Mouse (Mus musculus): Measurements from ENCODE around the gene Uxs1. TPM values are rescaled to one million over a fixed set of nuclear protein-coding genes. Genes with fewer than 3 reads are reported as not detected.

Uxs1 gene
- polyA plus RNA-seq, 1 experiment = 11.4 TPM

GRCm38 (mm10) chr1:43760085-43760484, 67.5 kb downstream of the Uxs1 start:
- no peak for DNase-seq
- TF ChIP-seq CTCF (IDR thresholded peaks at IDR 0.05; ENCODE audit: insufficient read depth, low read length) = no peak
- no peak for TF ChIP-seq POLR2A (IDR thresholded peaks at IDR 0.05; ENCODE audit: borderline replicate concordance, extremely low read depth, low read depth, low read length)
- H3K4me1 ChIP-seq (ENCODE audit: control insufficient read depth, insufficient read depth, low read length) = no peaks in the 10 kb centered on the region
- no peak overlapping the region for H3K4me3 ChIP-seq (replicated peaks; ENCODE audit: extremely low read depth, low read depth, low read length)

GRCm38 (mm10) chr1:43754448-43755312, 72.9 kb downstream of the Uxs1 start:
- no peak for DNase-seq
- H3K4me1 ChIP-seq (ENCODE audit: control insufficient read depth, insufficient read depth, low read length) = no peaks in the 10 kb centered on the region
- no peak overlapping the region for H3K4me3 ChIP-seq (replicated peaks; ENCODE audit: extremely low read depth, low read depth, low read length)
- WGBS = 78% methylated on average over 8 of the region's 8 CpGs
- TF ChIP-seq CTCF (IDR thresholded peaks at IDR 0.05; ENCODE audit: insufficient read depth, low read length) = no peak
- no peak for TF ChIP-seq POLR2A (IDR thresholded peaks at IDR 0.05; ENCODE audit: borderline replicate concordance, extremely low read depth, low read depth, low read length)

GRCm38 (mm10) chr1:43738519-43738894, 89.1 kb downstream of the Uxs1 start:
- no peak for DNase-seq
- Histone ChIP-seq H3K4me3 (replicated peaks; ENCODE audit: extremely low read depth, low read depth, low read length) (no peak overlapping the region), H3K4me1 (ENCODE audit: control insufficient read depth, insufficient read depth, low read length) (no peaks in the 10 kb centered on the region)
- TF ChIP-seq POLR2A (IDR thresholded peaks at IDR 0.05; ENCODE audit: borderline replicate concordance, extremely low read depth, low read depth, low read length) (no peak), CTCF (IDR thresholded peaks at IDR 0.05; ENCODE audit: insufficient read depth, low read length) (no peak)
- 90% methylated on average over 10 of the region's 10 CpGs for WGBS

DNA sequence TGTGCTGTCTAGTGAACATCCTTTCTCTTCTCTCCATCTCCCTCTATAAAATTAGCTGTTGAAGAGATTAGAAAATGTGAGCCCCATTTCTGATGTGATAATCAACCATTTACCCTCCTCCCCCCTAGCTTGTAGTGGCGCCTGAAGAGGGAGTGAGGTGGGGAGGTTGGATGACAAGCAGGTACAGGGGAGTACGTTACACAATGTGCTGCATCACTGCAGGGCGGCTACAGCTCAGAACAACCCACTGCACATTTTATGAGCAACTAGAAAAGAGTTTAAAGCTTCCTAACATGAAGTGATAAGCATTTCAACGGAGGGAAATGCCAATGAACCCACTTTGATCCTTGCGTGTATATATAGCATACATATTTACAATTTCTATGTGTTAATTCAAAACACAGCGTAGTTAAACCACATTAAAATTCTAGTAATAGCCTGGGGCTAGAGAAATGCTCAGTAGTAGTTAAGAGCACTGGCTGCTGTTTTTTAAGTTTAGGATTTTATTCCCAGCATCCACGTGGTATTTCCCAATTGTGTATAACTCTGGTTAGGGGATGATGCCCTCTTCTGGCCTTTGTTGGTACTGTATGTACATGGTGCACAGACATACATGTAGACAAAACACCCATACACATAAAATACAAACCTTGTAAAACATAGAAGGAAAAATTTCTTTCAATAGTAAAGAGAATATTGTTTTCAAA, 89.6 kb downstream of the Uxs1 start:
- DNase-seq = no peak
- no peak for TF ChIP-seq CTCF (IDR thresholded peaks at IDR 0.05; ENCODE audit: insufficient read depth, low read length)
- TF ChIP-seq POLR2A (IDR thresholded peaks at IDR 0.05; ENCODE audit: borderline replicate concordance, extremely low read depth, low read depth, low read length) = no peak

DNA sequence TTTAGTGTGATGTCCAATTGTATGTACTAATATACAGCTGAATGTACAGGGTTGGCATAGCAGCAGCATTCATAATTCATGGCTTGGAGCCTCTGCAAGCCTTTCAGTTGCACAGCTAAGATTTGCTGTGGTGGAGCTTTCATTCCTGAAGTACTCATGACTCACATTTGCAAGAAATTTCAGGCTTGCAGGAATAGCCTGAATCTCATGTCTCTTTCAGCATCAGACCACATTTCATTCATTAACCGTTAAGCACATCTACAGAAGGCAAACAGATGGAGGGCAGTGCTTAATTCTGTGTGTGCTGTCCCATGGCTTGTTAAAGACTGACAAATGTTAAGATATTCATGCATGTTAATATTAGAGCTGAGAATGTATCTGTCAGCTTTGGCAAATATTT, 94.9 kb downstream of the Uxs1 start:
- no peak for DNase-seq
- WGBS = 82% methylated on average over 1 of the region's 1 CpGs
- H3K4me1 ChIP-seq (ENCODE audit: control insufficient read depth, insufficient read depth, low read length) = peaks cover 3% of the 10 kb centered on the region; the same call in 1 of the 2 replicates
- TF ChIP-seq POLR2A (IDR thresholded peaks at IDR 0.05; ENCODE audit: borderline replicate concordance, extremely low read depth, low read depth, low read length) (no peak), CTCF (IDR thresholded peaks at IDR 0.05; ENCODE audit: insufficient read depth, low read length) (no peak)
- no peak overlapping the region for H3K4me3 ChIP-seq (replicated peaks; ENCODE audit: extremely low read depth, low read depth, low read length)

More for the DNA sequence above, 89.6 kb downstream of the Uxs1 start:
- WGBS = 71% methylated on average over 7 of the region's 7 CpGs
- H3K4me3 ChIP-seq (replicated peaks; ENCODE audit: extremely low read depth, low read depth, low read length) = no peak overlapping the region
- no peaks in the 10 kb centered on the region for H3K4me1 ChIP-seq (ENCODE audit: control insufficient read depth, insufficient read depth, low read length)

DNA sequence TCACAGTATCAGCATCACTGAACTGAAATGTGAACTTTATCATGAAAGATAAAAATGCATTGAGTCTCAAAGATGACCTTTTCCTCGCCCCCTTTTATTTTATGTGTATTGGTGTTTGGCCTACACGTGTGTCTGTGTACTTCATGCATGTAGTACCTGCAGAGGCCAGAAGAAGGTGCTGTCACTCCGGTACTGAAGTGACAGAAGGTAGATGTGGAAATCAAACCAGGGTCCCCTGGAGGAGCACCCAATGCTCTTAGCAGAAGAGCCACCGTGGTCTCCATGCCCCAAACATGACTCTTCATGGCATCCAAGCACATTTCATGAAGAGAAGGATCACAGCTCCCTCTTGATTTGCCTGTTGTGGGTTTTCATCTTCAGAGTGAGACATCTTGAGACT, 95.5 kb downstream of the Uxs1 start:
- WGBS = 82% methylated on average over 4 of the region's 4 CpGs
- Histone ChIP-seq H3K4me3 (replicated peaks; ENCODE audit: extremely low read depth, low read depth, low read length) (no peak overlapping the region), H3K4me1 (ENCODE audit: control insufficient read depth, insufficient read depth, low read length) (peaks cover 3% of the 10 kb centered on the region; the same call in 1 of the 2 replicates)
- TF ChIP-seq POLR2A (IDR thresholded peaks at IDR 0.05; ENCODE audit: borderline replicate concordance, extremely low read depth, low read depth, low read length) (no peak), CTCF (IDR thresholded peaks at IDR 0.05; ENCODE audit: insufficient read depth, low read length) (no peak)
- DNase-seq = no peak

GRCm38 (mm10) chr1:43730491-43730924, 97.1 kb downstream of the Uxs1 start, which contains the start of gene 1500015O10Rik:
1500015O10Rik (plus strand) TSS chr1:43730602.
- no peak within 1 kb of the TSS for H3K4me3 ChIP-seq (replicated peaks; ENCODE audit: extremely low read depth, low read depth, low read length)
- no peak for TF ChIP-seq POLR2A (IDR thresholded peaks at IDR 0.05; ENCODE audit: borderline replicate concordance, extremely low read depth, low read depth, low read length)
- TF ChIP-seq CTCF (IDR thresholded peaks at IDR 0.05; ENCODE audit: insufficient read depth, low read length) = no peak
- peaks cover 3% of the 10 kb centered on the region; the same call in 1 of the 2 replicates for H3K4me1 ChIP-seq (ENCODE audit: control insufficient read depth, insufficient read depth, low read length)
- 53% methylated on average over 16 of the region's 16 CpGs for WGBS
- DNase-seq = peak; percentile 17

GRCm38 (mm10) chr1:43722459-43722858, 105.1 kb downstream of the Uxs1 start:
- no peak overlapping the region for H3K4me3 ChIP-seq (replicated peaks; ENCODE audit: extremely low read depth, low read depth, low read length)
- DNase-seq = no peak
- TF ChIP-seq CTCF (IDR thresholded peaks at IDR 0.05; ENCODE audit: insufficient read depth, low read length) (no peak), POLR2A (IDR thresholded peaks at IDR 0.05; ENCODE audit: borderline replicate concordance, extremely low read depth, low read depth, low read length) (no peak)
- H3K4me1 ChIP-seq (ENCODE audit: control insufficient read depth, insufficient read depth, low read length) = no peaks in the 10 kb centered on the region
- WGBS = 55% methylated on average over 1 of the region's 1 CpGs

DNA sequence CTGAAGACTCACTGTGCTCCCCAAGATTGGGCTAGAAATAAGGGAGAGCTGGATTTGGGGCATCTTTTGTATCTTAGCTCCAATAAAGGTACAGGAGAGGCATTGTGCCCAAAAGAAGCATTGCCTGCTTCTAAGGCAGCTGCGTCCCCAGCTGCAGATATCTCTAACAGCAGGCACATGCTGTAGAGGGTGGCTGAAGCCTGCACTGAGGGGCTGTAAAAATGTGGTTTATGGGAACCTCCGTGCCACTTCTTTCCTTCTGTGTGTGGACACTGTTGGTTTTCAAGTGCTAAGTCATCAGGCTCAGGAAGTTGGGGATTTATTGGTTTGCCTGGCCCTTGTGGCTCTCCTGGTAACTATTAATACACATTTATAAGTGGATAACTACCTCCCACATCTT, 108.8 kb downstream of the Uxs1 start:
- TF ChIP-seq CTCF (IDR thresholded peaks at IDR 0.05; ENCODE audit: insufficient read depth, low read length) (no peak), POLR2A (IDR thresholded peaks at IDR 0.05; ENCODE audit: borderline replicate concordance, extremely low read depth, low read depth, low read length) (no peak)
- WGBS = 69% methylated on average over 2 of the region's 2 CpGs
- H3K4me3 ChIP-seq (replicated peaks; ENCODE audit: extremely low read depth, low read depth, low read length) = no peak overlapping the region
- no peak for DNase-seq
- H3K4me1 ChIP-seq (ENCODE audit: control insufficient read depth, insufficient read depth, low read length) = no peaks in the 10 kb centered on the region

Measured in lung, adult 2 months (tissue).